Mouse (Mus musculus) intestine, embryonic 15.5 days (tissue): ENCODE measurements around the gene Amd1. TPM values are rescaled to one million over a fixed set of nuclear protein-coding genes. Genes with fewer than 3 reads are reported as not detected.
A peak's percentile ranks its signal among the peaks of the same experiment; 100 is the strongest.

Source experiments
- ATAC-seq: fragments of 200-750 bp; cut with Nextera tagmentation; 2 replicates; pipeline ENCODE4 v1.8.0; 2017; ENCODE audit warnings: moderate TSS enrichment, moderate library complexity
- H3K27ac ChIP-seq: fragments of 300-500 bp; sonication (generic); 2 replicates; pipeline ENCODE4 v1.5.1; 2015; ENCODE audit warnings: mild to moderate bottlenecking, inconsistent platforms
- H3K27me3 ChIP-seq: fragments of 300-500 bp; sonication (generic); replicated peaks from 2 replicates; pipeline ENCODE4 v1.6.1; 2015; ENCODE audit warnings: inconsistent platforms
- H3K36me3 ChIP-seq: fragments of 300-500 bp; sonication (generic); 2 replicates; pipeline ENCODE4 v1.6.1; 2015; ENCODE audit warnings: inconsistent platforms
- H3K4me1 ChIP-seq: fragments of 300-500 bp; sonication (generic); replicated peaks from 2 replicates; pipeline ENCODE4 v1.6.1; 2015; ENCODE audit warnings: inconsistent platforms
- H3K4me2 ChIP-seq: fragments of 300-500 bp; sonication (generic); replicated peaks from 2 replicates; pipeline ENCODE4 v1.6.1; 2015; ENCODE audit warnings: mild to moderate bottlenecking, inconsistent platforms
- H3K4me3 ChIP-seq: fragments of 300-500 bp; sonication (generic); replicated peaks from 2 replicates; pipeline ENCODE4 v1.5.1; 2015; ENCODE audit warnings: inconsistent platforms
- H3K9ac ChIP-seq: fragments of 300-500 bp; sonication (generic); 2 replicates; pipeline ENCODE4 v1.6.1; 2015; ENCODE audit warnings: inconsistent platforms
- H3K9me3 ChIP-seq: fragments of 300-500 bp; sonication (generic); 2 replicates; pipeline ENCODE4 v1.6.1; 2016; ENCODE audit warnings: inconsistent platforms
- WGBS: fragments of 180-500 bp; shearing (Covaris S2); methylation state at CpG from one replicate; pipeline ENCODE4 v1.1.7; 2015; 5-methylcytosine and 5-hydroxymethylcytosine counted together
- polyA plus RNA-seq: library from polyadenylated mRNA; unstranded; fragments of >200 nt; fragmentation: Nextera tagmentation; extraction: Ambion mirVana; gene quantifications from 2 replicates; pipeline ENCODE4 v1.2.1, GENCODE M21; 2015

The Amd1 gene
- 55.7 and 60.4 TPM in 2 replicates for polyA plus RNA-seq

GRCm38 (mm10) chr10:40302140-40302985, at the start of gene Amd1:
Gene Amd1, minus strand, starts transcription at chr10:40302186.
- peak within 1 kb of the TSS; percentile 98 for H3K4me3 ChIP-seq
- peak within 1 kb of the TSS; percentile 97 for H3K27ac ChIP-seq
- peak within 1 kb of the TSS; percentile 68 for H3K4me2 ChIP-seq
- under 1% methylated on average over 55 of the region's 55 CpGs for WGBS
- no peaks in the 10 kb centered on the region for H3K9me3 ChIP-seq
- H3K4me1 ChIP-seq = peaks cover 10% of the 10 kb centered on the region
- peak within 1 kb of the TSS; percentile 99 for H3K9ac ChIP-seq
- H3K27me3 ChIP-seq = no peaks in the 10 kb centered on the region
- no peaks in the 10 kb centered on the region for H3K36me3 ChIP-seq
- peak; percentile 96 for ATAC-seq

GRCm38 (mm10) chr10:40351156-40351555, 49.2 kb upstream of the Amd1 start:
- Histone ChIP-seq H3K9me3 (no peaks in the 10 kb centered on the region), H3K4me2 (0 out of 2 replicates have a peak overlapping the region, but pooled peaks have one; percentile 75), H3K27me3 (no peaks in the 10 kb centered on the region), H3K9ac (no peak overlapping the region), H3K4me3 (no peak overlapping the region), H3K4me1 (0 out of 2 replicates have a peak, but pooled peaks cover 13% of the 10 kb centered on the region), H3K36me3 (no peaks in the 10 kb centered on the region), H3K27ac (no peak overlapping the region)
- no peak for ATAC-seq
- WGBS = 79% methylated on average over 4 of the region's 4 CpGs

GRCm38 (mm10) chr10:40350245-40350932, 48.4 kb upstream of the Amd1 start:
- Histone ChIP-seq H3K9me3 (no peaks in the 10 kb centered on the region), H3K36me3 (no peaks in the 10 kb centered on the region), H3K4me1 (0 out of 2 replicates have a peak, but pooled peaks cover 13% of the 10 kb centered on the region), H3K27ac (peak overlapping the region; percentile 95; the same call in 1 of the 2 replicates), H3K27me3 (no peaks in the 10 kb centered on the region), H3K4me3 (peak overlapping the region; percentile 87), H3K4me2 (peak overlapping the region; percentile 75), H3K9ac (peak overlapping the region; percentile 87)
- no peak for ATAC-seq
- WGBS = 47% methylated on average over 12 of the region's 12 CpGs

GRCm38 (mm10) chr10:40349631-40350177, 47.7 kb upstream of the Amd1 start:
- Histone ChIP-seq H3K4me2 (peak overlapping the region; percentile 75), H3K27me3 (no peaks in the 10 kb centered on the region), H3K4me3 (peak overlapping the region; percentile 87), H3K9ac (peak overlapping the region; percentile 87), H3K9me3 (no peaks in the 10 kb centered on the region), H3K27ac (peak overlapping the region; percentile 95), H3K36me3 (no peaks in the 10 kb centered on the region), H3K4me1 (0 out of 2 replicates have a peak, but pooled peaks cover 13% of the 10 kb centered on the region)
- ATAC-seq = peak; percentile 32
- WGBS = under 1% methylated on average over 62 of the region's 62 CpGs

GRCm38 (mm10) chr10:40348566-40349536, 46.9 kb upstream of the Amd1 start:
- Histone ChIP-seq H3K9ac (peak overlapping the region; percentile 87), H3K36me3 (no peaks in the 10 kb centered on the region), H3K4me1 (0 out of 2 replicates have a peak, but pooled peaks cover 13% of the 10 kb centered on the region), H3K9me3 (no peaks in the 10 kb centered on the region), H3K4me2 (peak overlapping the region; percentile 75), H3K27ac (peak overlapping the region; percentile 95), H3K4me3 (peak overlapping the region; percentile 87), H3K27me3 (no peaks in the 10 kb centered on the region)
- peak; percentile 98 for ATAC-seq
- WGBS = under 1% methylated on average over 74 of the region's 76 CpGs

- H3K4me2 ChIP-seq = peak overlapping the region; percentile 60; the same call in 1 of the 2 replicates
- H3K27ac ChIP-seq = 0 out of 2 replicates have a peak overlapping the region, but pooled peaks have one; percentile 9
- peak overlapping the region; percentile 57; the same call in 1 of the 2 replicates for H3K9ac ChIP-seq
- H3K4me3 ChIP-seq = 0 out of 2 replicates have a peak overlapping the region, but pooled peaks have one; percentile 87
- WGBS = 62% methylated on average over 9 of the region's 9 CpGs
- no peak for ATAC-seq
- H3K4me1 ChIP-seq = 0 out of 2 replicates have a peak, but pooled peaks cover 13% of the 10 kb centered on the region
- H3K36me3 ChIP-seq = no peaks in the 10 kb centered on the region
- no peaks in the 10 kb centered on the region for H3K9me3 ChIP-seq
- no peaks in the 10 kb centered on the region for H3K27me3 ChIP-seq
These were observed 45.5 kb upstream of the Amd1 start for GRCm38 (mm10) chr10:40347461-40347954.

- no peaks in the 10 kb centered on the region for H3K36me3 ChIP-seq
- 0 out of 2 replicates have a peak, but pooled peaks cover 13% of the 10 kb centered on the region for H3K4me1 ChIP-seq
- 70% methylated on average over 3 of the region's 3 CpGs for WGBS
- ATAC-seq = no peak
- no peak overlapping the region for H3K4me2 ChIP-seq
- H3K9ac ChIP-seq = no peak overlapping the region
- no peak overlapping the region for H3K4me3 ChIP-seq
- no peak overlapping the region for H3K27ac ChIP-seq
- no peaks in the 10 kb centered on the region for H3K9me3 ChIP-seq
- H3K27me3 ChIP-seq = no peaks in the 10 kb centered on the region
These were observed 44.9 kb upstream of the Amd1 start for GRCm38 (mm10) chr10:40346776-40347403.

GRCm38 (mm10) chr10:40342036-40342435, 40.0 kb upstream of the Amd1 start:
- Histone ChIP-seq H3K9me3 (no peaks in the 10 kb centered on the region), H3K9ac (no peak overlapping the region), H3K27me3 (no peaks in the 10 kb centered on the region), H3K4me1 (0 out of 2 replicates have a peak, but pooled peaks cover 4% of the 10 kb centered on the region), H3K36me3 (no peaks in the 10 kb centered on the region), H3K27ac (no peak overlapping the region), H3K4me2 (no peak overlapping the region), H3K4me3 (no peak overlapping the region)
- peak; percentile 19; the same call in 1 of the 2 replicates for ATAC-seq
- 53% methylated on average over 4 of the region's 4 CpGs for WGBS

- Histone ChIP-seq H3K9ac (no peak within 1 kb of the TSS), H3K4me3 (no peak within 1 kb of the TSS), H3K27ac (no peak within 1 kb of the TSS), H3K9me3 (no peaks in the 10 kb centered on the region), H3K4me2 (0 out of 2 replicates have a peak within 1 kb of the TSS, but pooled peaks have one; percentile 11), H3K27me3 (no peaks in the 10 kb centered on the region), H3K36me3 (no peaks in the 10 kb centered on the region), H3K4me1 (0 out of 2 replicates have a peak, but pooled peaks cover 4% of the 10 kb centered on the region)
- ATAC-seq = 0 out of 2 replicates have a peak, but pooled peaks have one; percentile 37
- 27% methylated on average over 13 of the region's 13 CpGs for WGBS
These were observed 37.5 kb upstream of the Amd1 start, which contains the start of gene Cdk19 for GRCm38 (mm10) chr10:40339351-40339964. Gene Cdk19, plus strand, starts transcription at chr10:40339564.

- Histone ChIP-seq H3K4me1 (no peaks in the 10 kb centered on the region), H3K27me3 (no peaks in the 10 kb centered on the region), H3K4me3 (no peak overlapping the region), H3K4me2 (no peak overlapping the region), H3K9ac (no peak overlapping the region), H3K9me3 (no peaks in the 10 kb centered on the region), H3K36me3 (no peaks in the 10 kb centered on the region), H3K27ac (no peak overlapping the region)
- ATAC-seq = no peak
- WGBS = 81% methylated on average over 6 of the region's 6 CpGs
These were observed 30.9 kb upstream of the Amd1 start for GRCm38 (mm10) chr10:40332864-40333263.
